Mouse (Mus musculus): Measurements from ENCODE around the gene Robo3. TPM values are rescaled to one million over a fixed set of nuclear protein-coding genes. Genes with fewer than 3 reads are reported as not detected.

The Robo3 gene
- total and polyA plus RNA-seq, 3 experiments: 0.24 to 0.27 TPM; not detected in 1

- Histone ChIP-seq H3K36me3 (replicated peaks) (no peaks in the 10 kb centered on the region), H3K4me3 (ENCODE audit: low read depth, low read length) (no peak overlapping the region), H3K27me3 (ENCODE audit: insufficient read depth, low read length) (peaks cover 6% of the 10 kb centered on the region; the same call in 1 of the 2 replicates), H3K4me1 (ENCODE audit: insufficient read depth, low read depth, low read length) (no peaks in the 10 kb centered on the region), H3K9me3 (replicated peaks) (no peaks in the 10 kb centered on the region)
- TF ChIP-seq POLR2AphosphoS5 (IDR thresholded peaks at IDR 0.05; ENCODE audit: insufficient replicate concordance, low read depth, low read length) (no peak), GATA1 (IDR thresholded peaks at IDR 0.05; ENCODE audit: borderline replicate concordance, low read length) (no peak), CTCF (IDR thresholded peaks at IDR 0.05; ENCODE audit: low read depth, low read length) (no peak), TAL1 (conservative IDR thresholded peaks at IDR 0.05; ENCODE audit: low read depth, low read length) (no peak), GATA2 (IDR thresholded peaks at IDR 0.05; ENCODE audit: borderline replicate concordance, low read depth, low read length) (no peak)
- DNase-seq (ENCODE audit: low spot score): no peak
- ATAC-seq (ENCODE audit: extremely low read depth, insufficient number of reproducible peaks, low FRiP score, poor library complexity, severe bottlenecking): no peak
These were observed 48.5 kb downstream of the Robo3 start for GRCm38 (mm10) chr9:37384284-37385182.

- no peak for TF ChIP-seq TAL1 (conservative IDR thresholded peaks at IDR 0.05; ENCODE audit: low read depth, low read length)
- no peak for ATAC-seq (ENCODE audit: extremely low read depth, insufficient number of reproducible peaks, low FRiP score, poor library complexity, severe bottlenecking)
- Histone ChIP-seq H3K9me3 (replicated peaks) (no peaks in the 10 kb centered on the region), H3K27me3 (ENCODE audit: insufficient read depth, low read length) (peaks cover 6% of the 10 kb centered on the region; the same call in 1 of the 2 replicates), H3K4me3 (ENCODE audit: low read depth, low read length) (no peak overlapping the region), H3K4me1 (ENCODE audit: insufficient read depth, low read depth, low read length) (no peaks in the 10 kb centered on the region), H3K36me3 (replicated peaks) (no peaks in the 10 kb centered on the region)
- DNase-seq (ENCODE audit: low spot score): no peak
These were observed 49.9 kb downstream of the Robo3 start for GRCm38 (mm10) chr9:37383161-37383560.

GRCm38 (mm10) chr9:37375718-37376117 is 57.3 kb downstream of the Robo3 start:
- Histone ChIP-seq H3K4me1 (ENCODE audit: insufficient read depth, low read depth, low read length) (no peaks in the 10 kb centered on the region), H3K9me3 (replicated peaks) (no peaks in the 10 kb centered on the region), H3K27me3 (ENCODE audit: insufficient read depth, low read length) (peaks cover 4% of the 10 kb centered on the region), H3K4me3 (ENCODE audit: low read depth, low read length) (no peak overlapping the region), H3K36me3 (replicated peaks) (no peaks in the 10 kb centered on the region)
- ATAC-seq (ENCODE audit: extremely low read depth, insufficient number of reproducible peaks, low FRiP score, poor library complexity, severe bottlenecking) (no peak), DNase-seq (ENCODE audit: low spot score) (no peak)
- TF ChIP-seq CTCF (IDR thresholded peaks at IDR 0.05; ENCODE audit: low read depth, low read length) (no peak), GATA1 (IDR thresholded peaks at IDR 0.05; ENCODE audit: borderline replicate concordance, low read length) (no peak), GATA2 (IDR thresholded peaks at IDR 0.05; ENCODE audit: borderline replicate concordance, low read depth, low read length) (no peak), POLR2AphosphoS5 (IDR thresholded peaks at IDR 0.05; ENCODE audit: insufficient replicate concordance, low read depth, low read length) (no peak), TAL1 (conservative IDR thresholded peaks at IDR 0.05; ENCODE audit: low read depth, low read length) (no peak)

- no peak for ATAC-seq (ENCODE audit: extremely low read depth, insufficient number of reproducible peaks, low FRiP score, poor library complexity, severe bottlenecking)
- H3K4me1 ChIP-seq (ENCODE audit: insufficient read depth, low read depth, low read length): no peaks in the 10 kb centered on the region
- no peak for TF ChIP-seq CTCF (IDR thresholded peaks at IDR 0.05; ENCODE audit: low read depth, low read length)
- no peak for TF ChIP-seq GATA1 (IDR thresholded peaks at IDR 0.05; ENCODE audit: borderline replicate concordance, low read length)
- TF ChIP-seq POLR2AphosphoS5 (IDR thresholded peaks at IDR 0.05; ENCODE audit: insufficient replicate concordance, low read depth, low read length): no peak
- no peak for TF ChIP-seq TAL1 (conservative IDR thresholded peaks at IDR 0.05; ENCODE audit: low read depth, low read length)
- no peak for TF ChIP-seq GATA2 (IDR thresholded peaks at IDR 0.05; ENCODE audit: borderline replicate concordance, low read depth, low read length)
- no peaks in the 10 kb centered on the region for H3K36me3 ChIP-seq (replicated peaks)
- H3K9me3 ChIP-seq (replicated peaks): no peaks in the 10 kb centered on the region
- no peak overlapping the region for H3K4me3 ChIP-seq (ENCODE audit: low read depth, low read length)
- peaks cover 2% of the 10 kb centered on the region; the same call in 1 of the 2 replicates for H3K27me3 ChIP-seq (ENCODE audit: insufficient read depth, low read length)
- DNase-seq (ENCODE audit: low spot score): no peak
These were observed 61.7 kb downstream of the Robo3 start for GRCm38 (mm10) chr9:37371232-37371801.

- ATAC-seq (ENCODE audit: extremely low read depth, insufficient number of reproducible peaks, low FRiP score, poor library complexity, severe bottlenecking): no peak
- no peaks in the 10 kb centered on the region for H3K4me1 ChIP-seq (ENCODE audit: insufficient read depth, low read depth, low read length)
- no peak overlapping the region for H3K4me3 ChIP-seq (ENCODE audit: low read depth, low read length)
- DNase-seq (ENCODE audit: low spot score): no peak
- no peaks in the 10 kb centered on the region for H3K36me3 ChIP-seq (replicated peaks)
- H3K27me3 ChIP-seq (ENCODE audit: insufficient read depth, low read length): peaks cover 2% of the 10 kb centered on the region; the same call in 1 of the 2 replicates
- TF ChIP-seq POLR2AphosphoS5 (IDR thresholded peaks at IDR 0.05; ENCODE audit: insufficient replicate concordance, low read depth, low read length) (no peak), CTCF (IDR thresholded peaks at IDR 0.05; ENCODE audit: low read depth, low read length) (no peak), GATA2 (IDR thresholded peaks at IDR 0.05; ENCODE audit: borderline replicate concordance, low read depth, low read length) (no peak), TAL1 (conservative IDR thresholded peaks at IDR 0.05; ENCODE audit: low read depth, low read length) (no peak), GATA1 (IDR thresholded peaks at IDR 0.05; ENCODE audit: borderline replicate concordance, low read length) (no peak)
- no peaks in the 10 kb centered on the region for H3K9me3 ChIP-seq (replicated peaks)
These were observed 64.2 kb downstream of the Robo3 start for GRCm38 (mm10) chr9:37368860-37369259.

- peaks cover 4% of the 10 kb centered on the region for H3K27me3 ChIP-seq (ENCODE audit: insufficient read depth, low read length)
- H3K4me3 ChIP-seq (ENCODE audit: low read depth, low read length): no peak overlapping the region
- DNase-seq (ENCODE audit: low spot score): no peak
- no peaks in the 10 kb centered on the region for H3K4me1 ChIP-seq (ENCODE audit: insufficient read depth, low read depth, low read length)
- H3K36me3 ChIP-seq (replicated peaks): no peaks in the 10 kb centered on the region
- TF ChIP-seq CTCF (IDR thresholded peaks at IDR 0.05; ENCODE audit: low read depth, low read length): no peak
- TF ChIP-seq GATA2 (IDR thresholded peaks at IDR 0.05; ENCODE audit: borderline replicate concordance, low read depth, low read length): no peak
- TF ChIP-seq GATA1 (IDR thresholded peaks at IDR 0.05; ENCODE audit: borderline replicate concordance, low read length): no peak
- TF ChIP-seq TAL1 (conservative IDR thresholded peaks at IDR 0.05; ENCODE audit: low read depth, low read length): no peak
- TF ChIP-seq POLR2AphosphoS5 (IDR thresholded peaks at IDR 0.05; ENCODE audit: insufficient replicate concordance, low read depth, low read length): no peak
- no peak for ATAC-seq (ENCODE audit: extremely low read depth, insufficient number of reproducible peaks, low FRiP score, poor library complexity, severe bottlenecking)
- H3K9me3 ChIP-seq (replicated peaks): no peaks in the 10 kb centered on the region
These were observed 64.8 kb downstream of the Robo3 start for GRCm38 (mm10) chr9:37368081-37368830.

Measured in G1E (cell line).